Comparison of ENCODE assay signal across 11 mouse cellular contexts in genomic region chr7:69062094-69062493, GRCm38 (mm10).
DNase-seq lines count a peak whose midpoint lies in the region; ATAC-seq lines count a peak whose summit lies in the region.
"Had no signal": no experiment of that assay in that cellular context is flagged by ENCODE, and none has a peak within 500 bp of the region (broad histone marks: within the 10 kb centered on the region; RNA-seq: fewer than 3 reads in every experiment).

No protein-coding gene starts in this region.

- H3K27ac ChIP-seq in hindbrain, embryonic 13.5 days, result peak overlapping the region; percentile 60
- no peak overlapping the region for H3K27ac ChIP-seq in neural tube, embryonic 12.5 days

- H3K4me1 ChIP-seq in hindbrain, embryonic 13.5 days (replicated peaks), result peaks cover 20% of the 10 kb centered on the region
- H3K4me1 ChIP-seq in neural tube, embryonic 12.5 days, result 0 out of 2 replicates have a peak, but pooled peaks cover 4% of the 10 kb centered on the region

- peak overlapping the region; percentile 24; the same call in 1 of the 2 replicates for H3K9ac ChIP-seq in hindbrain, embryonic 13.5 days
- H3K9ac ChIP-seq in neural tube, embryonic 12.5 days, result no peak overlapping the region

- WGBS in hindbrain, embryonic 13.5 days, result 36% methylated on average over 8 of the region's 8 CpGs
- 40% methylated on average over 8 of the region's 8 CpGs for whole genome bisulfite sequencing in neural tube, embryonic 12.5 days

- peak; percentile 10 for DNase-seq in embryo, embryonic 10 days (ENCODE audit: low spot score)
- DNase-seq in embryo, embryonic 10.5 days (ENCODE audit: low spot score), result no peak
- peak; percentile 48 for DNase-seq in brain, adult 2 months (ENCODE audit: low read depth, low spot score)
- DNase-seq in gastrocnemius, postnatal 4 days (ENCODE audit: low spot score in 2 of 2), result no peak
- no peak for DNase-seq in cerebellum, adult 9-10 months
- no peak for DNase-seq in kidney, postnatal 25 days
- DNase-seq: adrenal gland, postnatal 25 days; liver had no signal

- no peaks in the 10 kb centered on the region for H3K36me3 ChIP-seq in hindbrain, embryonic 13.5 days
- H3K36me3 ChIP-seq in neural tube, embryonic 12.5 days, result no peaks in the 10 kb centered on the region

- H3K4me3 ChIP-seq in hindbrain, embryonic 13.5 days, result no peak overlapping the region
- H3K4me3 ChIP-seq in neural tube, embryonic 12.5 days, result no peak overlapping the region

- no peak overlapping the region for H3K4me2 ChIP-seq in hindbrain, embryonic 13.5 days
- no peak overlapping the region for H3K4me2 ChIP-seq in neural tube, embryonic 12.5 days (replicated peaks)

- ATAC-seq in hindbrain, embryonic 13.5 days (ENCODE audit: low FRiP score), result peak; percentile 94
- ATAC-seq in neural tube, embryonic 12.5 days (ENCODE audit: low FRiP score, low read depth), result peak; percentile 88
- ATAC-seq: inflammation-experienced regulatory T-cells, adult 6 months had no signal

- H3K27me3 ChIP-seq in hindbrain, embryonic 13.5 days, result no peaks in the 10 kb centered on the region
- no peaks in the 10 kb centered on the region for H3K27me3 ChIP-seq in neural tube, embryonic 12.5 days (replicated peaks)

- no peaks in the 10 kb centered on the region for H3K9me3 ChIP-seq in hindbrain, embryonic 13.5 days
- no peaks in the 10 kb centered on the region for H3K9me3 ChIP-seq in neural tube, embryonic 12.5 days

Comparison
In these comparisons a context has a peak if more than half of its experiments do, and no peak if none do; other contexts are left out.
1. DNase-seq: peak in embryo, embryonic 10 days (single experiment) and brain, adult 2 months (single experiment); none in embryo, embryonic 10.5 days (single experiment), gastrocnemius, postnatal 4 days (0 of 2), cerebellum, adult 9-10 months (single experiment) and kidney, postnatal 25 days (0 of 2).